Mouse (Mus musculus) left cerebral cortex, postnatal 36 days (tissue): Measurements from ENCODE around the gene Akap13. TPM values are rescaled to one million over a fixed set of nuclear protein-coding genes. Genes with fewer than 3 reads are reported as not detected.
A peak's percentile ranks its signal among the peaks of the same experiment; 100 is the strongest.
"Not testable (repeated sequence)": the region's sequence is repeated elsewhere in the genome, so short reads cannot be mapped to it uniquely, and the experiment has no call there.

Experiments
- DNase-seq, 2 experiments: peaks; one replicate each; pipeline ENCODE4 v3.0.0; 2021 to 2022; ENCODE audit warnings: low spot score in 2 of 2, mixed read lengths in 1 of 2
- intact Hi-C: fragments of 180-260 bp; cut with DNase I; formaldehyde crosslinking; loops from one replicate; pipeline ENCODE4 v1.15.1; 2025
- total RNA-seq, 2 experiments: library from RNA; stranded (reverse); gene quantifications; 2 replicates each; pipeline ENCODE4 v1.2.3; 2021

Akap13 gene
- total RNA-seq, 2 experiments from 2014 or later, result 17.4 to 26.4 TPM

DNA sequence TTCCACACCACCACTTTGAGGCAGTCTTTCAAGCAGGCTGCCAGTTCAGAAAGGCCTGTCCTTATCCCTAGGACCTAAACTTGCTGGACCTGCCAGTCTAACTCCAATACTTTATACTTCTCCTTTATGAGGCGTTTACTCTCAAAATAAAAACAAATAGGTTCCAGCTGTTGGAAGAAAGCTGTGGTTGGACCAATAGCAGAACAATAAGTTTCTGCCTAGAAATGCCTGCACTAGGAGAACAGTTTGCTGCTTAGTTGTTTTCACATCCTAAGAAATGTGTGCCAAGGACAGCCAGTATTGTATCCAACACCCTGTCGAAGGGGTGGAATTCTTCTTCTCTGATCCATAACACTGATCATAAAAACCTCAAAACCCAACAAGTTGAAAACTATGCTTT is 276.6 kb downstream of the Akap13 start:
- intact Hi-C loops, result loop anchor here (10.0 kb wide), 1 partner anchor 167 kb away; no protein-coding TSS in a partner anchor
- no peak for DNase-seq

DNA sequence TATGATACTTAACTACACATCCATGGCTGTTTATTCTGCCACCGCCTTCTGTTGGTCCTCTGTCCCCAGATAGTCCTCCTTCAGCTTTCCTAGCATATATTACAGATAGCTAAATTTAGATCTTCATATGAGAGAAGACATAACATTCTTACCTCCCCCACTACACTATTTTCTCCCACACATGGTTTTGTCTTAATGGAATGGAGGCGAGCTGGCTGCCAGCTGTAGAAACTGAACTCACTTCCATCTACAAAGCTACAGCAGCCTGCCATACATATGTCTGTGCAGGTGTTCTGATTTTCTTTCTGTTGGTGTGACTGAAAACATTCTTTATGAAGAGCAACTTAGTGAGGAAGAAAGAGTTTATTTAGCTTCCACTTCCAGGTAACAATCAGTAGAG is 277.8 kb downstream of the Akap13 start:
- intact Hi-C loops, result loop anchor here (10.0 kb wide), 1 partner anchor 168 kb away; no protein-coding TSS in a partner anchor
- DNase-seq, result no peak

DNA sequence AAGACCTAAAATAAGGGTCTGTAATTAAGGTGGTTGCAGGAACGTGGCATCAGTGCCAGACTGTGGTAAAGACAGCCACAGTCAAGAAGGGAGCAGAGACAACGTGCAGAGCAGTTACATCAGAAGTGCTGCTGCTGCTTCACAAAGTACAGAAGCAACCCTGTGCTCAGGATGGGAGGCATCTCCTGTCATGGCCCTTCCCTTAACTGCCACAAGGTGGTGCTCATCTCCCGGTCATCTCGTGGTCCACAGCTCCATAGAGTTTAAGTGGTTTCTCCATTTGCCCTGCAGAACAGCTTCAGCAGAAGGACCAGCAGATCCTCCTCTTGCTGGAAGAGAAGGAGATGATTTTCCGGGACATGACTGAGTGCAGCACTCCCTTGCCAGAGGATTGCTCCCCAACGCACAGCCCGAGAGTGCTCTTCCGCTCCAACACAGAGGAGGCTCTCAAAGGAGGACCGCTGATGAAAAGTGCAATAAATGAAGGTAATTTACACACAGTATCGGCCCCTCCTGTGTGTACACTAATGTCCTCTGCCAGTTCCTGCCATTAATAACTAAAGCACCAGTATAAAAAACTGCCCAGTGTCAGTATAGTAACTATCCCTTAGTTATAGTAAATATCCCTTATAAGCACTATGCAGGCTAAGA is 283.9 kb downstream of the Akap13 start:
- intact Hi-C loops, result loop anchor here (1.0 to 10.0 kb wide), 2 partner anchors 141 to 174 kb away; no protein-coding TSS in a partner anchor
- DNase-seq, result peak; percentile 54 to 55

DNA sequence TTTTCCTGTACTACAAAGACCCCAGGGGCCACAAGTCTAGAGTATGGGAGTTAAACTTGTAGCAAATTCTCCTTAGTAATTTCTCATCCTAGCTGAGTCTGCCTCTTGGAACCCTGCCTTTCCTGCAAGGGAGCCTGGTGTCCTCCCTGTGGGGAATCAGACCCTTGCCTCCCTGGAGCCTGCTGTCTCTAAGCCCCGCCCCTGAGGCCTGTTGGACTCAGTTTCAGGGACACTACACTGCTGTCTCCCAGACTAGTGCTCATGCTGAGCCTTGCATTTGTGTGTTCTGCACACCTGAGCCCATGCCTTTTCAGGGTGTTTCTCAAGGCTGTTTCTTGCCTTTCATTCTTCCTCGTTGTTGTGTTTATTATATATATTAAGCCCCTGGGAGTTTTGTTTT is 289.2 kb downstream of the Akap13 start:
- no peak for DNase-seq
- intact Hi-C loops, result no loop called here

DNA sequence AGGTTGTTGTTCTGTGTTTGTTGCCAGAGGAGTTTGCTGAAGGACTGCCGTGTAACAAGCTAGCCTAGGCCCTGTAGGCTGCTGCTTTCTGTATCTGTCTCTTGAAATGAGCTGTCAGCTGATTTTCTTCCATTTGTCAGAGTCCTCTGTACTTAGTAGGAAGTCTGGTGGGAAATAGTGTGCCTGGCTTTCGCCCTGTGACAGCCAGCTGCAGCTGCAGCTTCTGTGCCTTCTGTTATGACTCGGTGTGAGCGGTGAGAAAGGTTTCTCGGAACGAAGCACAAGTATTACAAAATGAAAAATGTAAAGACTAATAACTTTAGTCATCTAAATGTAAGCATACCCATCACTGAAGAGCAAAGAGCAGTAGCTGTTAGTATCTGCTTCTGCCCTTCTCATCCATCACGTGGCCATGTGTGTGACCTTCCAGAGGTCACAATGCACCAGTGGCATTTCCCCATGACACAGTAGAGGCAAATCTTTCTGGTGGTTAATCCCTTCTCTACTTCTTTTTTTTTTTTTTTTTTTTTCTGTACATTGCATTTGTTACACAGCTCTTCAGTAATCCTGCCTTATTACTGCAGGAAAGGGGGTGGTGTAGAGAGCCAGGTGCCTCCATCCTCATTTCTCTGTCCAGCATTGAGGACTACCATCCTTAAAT is 289.8 kb downstream of the Akap13 start:
- no peak for DNase-seq
- intact Hi-C loops, result no loop called here

DNA sequence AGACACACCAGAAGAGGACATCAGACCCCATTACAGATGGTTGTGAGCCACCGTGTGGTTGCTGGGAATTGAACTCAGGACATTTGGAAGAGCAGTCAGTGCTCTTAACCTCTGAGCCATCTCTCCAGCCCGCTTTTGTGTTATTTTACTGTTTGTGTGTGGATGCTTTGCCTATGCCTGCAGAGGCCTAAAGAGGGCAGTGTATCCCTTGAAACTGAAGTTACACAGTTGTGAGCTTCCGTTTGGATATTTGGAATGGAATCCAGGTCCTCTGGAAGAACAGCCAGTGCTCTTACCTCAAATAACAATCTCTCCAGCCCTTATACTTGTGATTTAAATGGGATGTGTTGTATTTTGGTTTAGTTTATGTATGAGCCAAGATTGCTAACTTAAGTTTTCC is 290.6 kb downstream of the Akap13 start:
- intact Hi-C loops, DNase-seq: not testable (repeated sequence)

DNA sequence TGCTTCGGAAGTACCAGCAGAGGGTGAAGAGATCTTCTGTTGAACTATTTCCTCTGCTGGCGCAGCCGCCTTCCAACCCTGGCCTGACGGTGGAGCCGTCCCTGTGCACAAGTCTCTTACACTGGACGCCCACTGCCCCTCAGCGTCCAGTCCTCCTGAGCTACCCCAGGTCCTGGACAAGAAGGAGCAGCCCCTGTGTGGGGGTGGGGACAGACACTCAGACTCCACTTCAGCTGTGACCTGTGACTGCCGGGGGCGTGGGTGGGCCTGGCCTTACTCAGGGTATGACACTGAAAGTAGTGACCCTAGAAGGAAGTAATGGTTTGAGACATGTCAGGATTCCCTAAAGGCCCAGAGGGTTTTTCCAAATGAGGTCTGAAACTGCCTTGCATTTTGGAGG is 295.2 kb downstream of the Akap13 start:
- no peak for DNase-seq
- intact Hi-C loops, result loop anchor here (5.0 kb wide), 1 partner anchor 47 kb away; no protein-coding TSS in a partner anchor

DNA sequence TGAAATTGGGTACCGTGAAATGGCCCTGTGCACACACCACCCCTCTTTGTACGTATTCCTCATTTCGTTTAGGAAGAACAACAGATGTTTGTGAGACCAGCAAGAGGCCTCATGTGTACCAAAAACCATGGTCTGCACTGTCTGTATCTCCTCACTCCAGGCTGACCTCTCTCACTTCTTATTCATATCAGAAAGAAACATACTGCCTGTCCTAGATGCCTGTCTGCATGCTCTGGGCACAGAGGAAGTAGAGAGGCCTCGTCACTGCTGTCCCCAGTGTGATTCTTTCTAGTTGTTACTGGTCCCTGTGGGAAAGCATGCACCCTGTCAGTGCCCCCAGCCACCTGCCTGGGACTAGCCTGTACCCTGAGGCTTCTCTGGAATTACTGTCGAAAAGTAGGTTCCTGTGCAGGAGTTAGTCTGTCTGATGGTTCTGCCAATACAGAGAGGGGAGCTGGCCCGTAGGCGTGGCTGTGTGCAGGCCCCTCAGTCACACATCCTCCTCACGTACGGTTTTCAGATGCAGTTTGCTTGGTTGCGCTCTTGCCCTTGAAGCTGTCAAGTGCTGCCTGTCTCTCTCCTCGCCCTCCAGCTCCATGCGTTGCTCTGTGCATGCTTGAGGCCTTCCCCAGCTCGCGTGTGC is 295.9 kb downstream of the Akap13 start:
- no peak for DNase-seq
- intact Hi-C loops, result loop anchor here (5.0 kb wide), 1 partner anchor 46 kb away; no protein-coding TSS in a partner anchor

DNA sequence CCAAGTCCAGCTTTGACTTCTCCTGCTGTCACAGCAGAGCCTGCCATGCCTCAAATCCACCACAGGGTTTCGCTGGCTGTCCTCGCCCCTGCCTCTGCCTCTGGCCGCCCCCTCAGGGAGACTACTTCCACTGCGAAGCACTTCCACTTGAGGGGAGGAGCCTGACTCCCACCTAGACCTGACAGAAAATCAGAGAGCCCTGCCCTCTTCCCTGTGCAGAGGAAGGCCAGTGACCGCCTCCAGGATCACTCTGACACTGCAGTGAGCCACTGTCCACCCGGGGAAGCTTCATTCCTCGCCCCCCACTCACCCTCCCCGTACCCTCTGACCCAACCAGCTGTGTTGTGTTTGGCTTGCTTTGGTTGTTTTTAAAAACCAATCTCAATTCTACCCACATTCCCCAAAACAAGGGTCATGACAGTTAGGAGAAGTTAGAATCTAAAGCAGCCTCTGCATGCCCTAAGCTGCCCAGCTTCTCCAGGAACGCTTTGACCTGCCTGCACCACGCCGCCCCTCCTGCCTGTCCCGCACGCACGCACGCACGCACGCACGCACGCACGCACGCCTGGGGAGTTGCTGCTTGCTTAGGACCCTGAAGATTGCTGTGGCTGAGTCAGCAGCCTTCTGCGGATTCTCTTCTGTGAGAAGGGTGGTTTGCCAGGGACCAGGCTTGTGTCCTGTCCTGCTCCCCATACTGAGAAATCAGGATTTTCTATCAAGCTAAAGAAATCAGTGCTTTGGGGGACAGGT is 297.3 kb downstream of the Akap13 start:
- intact Hi-C loops, result loop anchor here (5.0 kb wide), 1 partner anchor 45 kb away; no protein-coding TSS in a partner anchor
- DNase-seq, result no peak

DNA sequence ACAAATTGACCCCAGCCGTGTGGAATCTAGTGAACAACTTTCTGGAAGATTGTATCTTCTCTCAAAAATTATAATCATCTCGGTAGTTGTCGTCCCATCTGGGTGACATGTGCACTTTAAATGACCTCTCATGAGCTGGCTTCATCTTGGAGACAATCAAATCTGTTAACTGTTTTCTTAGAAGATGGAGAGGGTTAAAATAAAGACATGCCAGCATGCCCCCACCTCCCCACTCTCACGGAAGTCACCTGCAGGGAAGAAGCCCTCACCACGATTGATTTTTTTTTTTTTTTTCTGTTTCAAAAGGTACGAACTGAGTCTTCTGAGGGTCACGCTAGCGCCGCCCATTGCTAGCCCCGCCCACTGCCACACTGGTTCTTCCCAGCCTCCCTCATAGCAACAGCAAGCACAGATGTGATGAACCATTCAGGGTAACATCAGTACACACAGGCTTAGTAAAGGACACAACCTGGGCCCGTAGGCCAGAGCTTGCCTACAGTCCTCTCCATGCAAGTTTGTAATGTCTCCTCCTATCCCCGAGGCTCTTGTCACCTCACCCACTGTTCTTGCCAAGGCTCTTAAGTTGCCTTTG is 298.0 kb downstream of the Akap13 start:
- no peak for DNase-seq
- intact Hi-C loops, result loop anchor here (5.0 kb wide), 1 partner anchor 44 kb away; no protein-coding TSS in a partner anchor

DNA sequence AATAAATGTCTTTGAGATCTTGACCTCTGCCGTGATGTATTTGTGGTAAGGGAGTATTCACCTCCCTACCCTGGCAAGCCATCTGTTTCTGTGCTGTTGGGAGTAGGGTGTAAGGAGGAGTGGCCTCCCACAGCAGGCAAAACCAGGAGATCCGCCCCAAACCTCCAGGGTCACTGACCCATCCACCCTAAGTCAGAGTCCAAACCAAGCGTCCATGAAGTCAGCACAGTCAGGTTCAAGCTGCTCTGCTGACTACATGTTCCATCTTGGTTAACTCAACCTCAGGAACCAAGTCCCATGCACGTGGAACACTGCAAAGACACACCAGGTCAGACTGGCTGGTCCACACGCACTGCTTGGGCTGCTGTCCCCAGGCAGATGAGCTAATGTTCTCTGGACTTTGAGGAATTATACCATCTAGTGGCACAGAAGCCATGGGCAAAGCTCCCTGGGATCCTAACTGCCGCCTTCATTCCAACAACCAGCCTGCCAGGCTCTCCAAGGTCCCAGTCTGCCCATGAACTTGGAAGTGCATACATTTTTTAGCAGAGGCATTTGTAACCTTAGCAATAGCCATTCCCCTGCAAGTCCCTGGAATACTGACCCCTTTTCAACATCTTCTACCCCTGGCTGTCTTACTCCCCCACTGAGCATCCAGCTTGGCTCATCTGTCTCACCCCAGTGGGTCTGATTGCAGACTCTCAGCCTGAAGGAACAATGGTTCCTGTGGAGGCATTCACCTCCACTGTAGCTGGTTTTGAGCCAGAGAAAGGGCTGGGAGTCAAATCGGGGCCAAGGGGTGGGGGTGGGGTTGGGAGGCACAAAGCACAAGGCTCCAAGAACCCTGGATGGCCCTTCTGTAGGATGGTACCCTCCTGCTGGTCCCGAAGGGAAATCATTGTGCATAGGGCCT is 299.5 kb downstream of the Akap13 start:
- DNase-seq, result no peak
- intact Hi-C loops, result loop anchor here (5.0 kb wide), 1 partner anchor 42 kb away; no protein-coding TSS in a partner anchor

DNA sequence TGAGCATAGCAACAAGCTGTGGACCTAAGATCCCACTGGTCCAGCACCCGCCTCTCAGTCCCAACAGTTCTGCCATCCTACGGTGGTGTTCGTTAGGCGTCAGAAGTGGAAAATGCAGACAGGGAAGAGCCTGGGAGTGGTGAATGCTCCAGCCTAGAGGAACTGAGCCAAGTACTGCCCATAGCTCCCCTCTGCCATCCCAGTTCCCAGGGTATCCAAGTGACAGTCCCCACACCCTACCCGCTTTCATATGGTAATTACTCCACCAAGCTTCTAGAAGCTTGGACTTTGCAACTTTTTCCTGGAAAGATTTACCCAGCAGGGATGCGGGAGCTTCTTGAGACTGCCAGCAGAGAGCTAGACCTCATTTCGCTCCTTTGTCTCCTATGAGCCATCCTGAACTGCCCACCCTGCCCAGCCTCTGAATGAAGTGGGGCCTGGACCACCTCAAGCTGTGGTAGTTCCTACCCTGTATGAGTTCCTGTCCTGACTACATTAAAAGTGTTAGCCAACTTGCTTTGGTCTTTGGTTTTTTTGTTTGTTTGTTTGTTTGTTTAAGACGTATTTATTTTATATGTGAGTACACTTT is 300.6 kb downstream of the Akap13 start:
- intact Hi-C loops, result no loop called here
- no peak for DNase-seq

DNA sequence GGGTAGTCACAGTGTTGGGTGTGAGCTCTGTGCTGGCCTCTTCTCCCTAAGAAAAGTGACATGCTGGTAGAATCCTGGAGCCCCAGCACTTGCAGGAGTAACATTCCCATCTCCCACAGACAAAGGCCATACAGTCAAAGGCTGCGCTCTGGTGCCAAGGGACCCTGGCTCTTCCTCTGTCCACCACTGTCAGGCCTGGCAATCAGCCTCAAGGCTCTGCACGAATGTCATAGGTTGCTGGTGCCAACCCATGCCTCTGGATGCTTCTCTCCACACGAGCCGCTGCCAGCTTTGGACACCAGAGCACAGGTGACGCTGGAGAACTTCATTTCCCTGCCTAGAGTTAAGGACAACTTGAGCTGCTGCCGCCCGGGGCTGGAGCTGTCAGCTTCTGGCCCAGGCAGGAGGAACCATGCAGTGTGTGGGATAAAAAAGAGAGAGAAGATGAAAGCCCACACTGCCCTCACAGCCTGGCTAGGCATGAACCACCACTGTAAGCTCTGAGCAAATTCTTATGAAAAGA is 304.7 kb downstream of the Akap13 start:
- intact Hi-C loops, result no loop called here
- DNase-seq, result no peak

DNA sequence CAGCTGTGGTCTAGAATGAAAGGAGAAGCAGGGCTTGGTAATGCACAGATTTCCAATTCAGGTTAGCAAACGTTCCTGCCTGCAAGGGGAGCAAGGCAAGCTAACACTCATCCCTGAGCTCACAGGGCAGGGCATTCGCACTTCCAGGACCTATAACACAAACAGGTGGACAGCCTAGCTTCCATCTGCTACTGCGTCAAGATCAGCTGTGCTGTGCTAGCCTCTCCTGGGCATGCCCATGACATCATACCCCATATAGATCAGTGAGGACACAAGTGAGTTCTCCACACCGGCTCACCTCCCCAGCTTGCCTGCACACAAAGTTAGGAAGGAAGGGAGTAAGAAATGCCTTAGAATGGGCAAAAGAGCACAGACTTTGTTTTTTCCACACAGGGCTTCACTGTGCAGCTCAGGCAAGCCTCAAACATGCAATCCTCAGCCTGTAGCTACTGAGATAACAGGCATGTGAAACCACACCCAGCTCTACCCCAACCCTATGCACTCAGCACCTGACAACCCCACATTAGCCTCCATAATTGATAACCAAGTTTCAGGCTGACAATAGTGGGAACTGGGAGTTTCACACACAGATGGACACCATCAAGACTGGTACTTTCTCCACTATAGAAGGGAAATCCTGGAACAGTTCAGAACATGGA is 305.5 kb downstream of the Akap13 start:
- DNase-seq, result not testable (repeated sequence)
- intact Hi-C loops, result loop anchor here (1.0 kb wide), 1 partner anchor 102 kb away; no protein-coding TSS in a partner anchor

DNA sequence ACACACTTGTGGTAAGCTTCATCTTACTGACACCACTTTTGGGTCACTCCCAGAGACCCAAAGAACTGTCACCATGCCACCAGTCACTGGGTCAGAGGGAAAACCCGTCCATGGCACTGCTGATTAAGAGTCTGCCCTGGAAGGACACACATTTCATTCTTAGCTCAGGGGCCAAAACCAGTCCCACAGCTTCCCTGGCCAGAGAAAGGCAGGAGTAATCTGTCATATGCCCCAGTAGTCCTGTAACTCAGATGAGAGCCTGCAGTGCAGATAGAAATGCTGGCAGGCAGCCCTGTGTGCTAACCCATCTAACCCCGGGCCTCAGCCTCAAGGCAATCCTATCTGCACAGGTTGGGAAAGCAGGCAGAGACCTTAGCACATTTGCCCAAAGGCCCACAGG is 306.9 kb downstream of the Akap13 start:
- not testable (repeated sequence) for DNase-seq

DNA sequence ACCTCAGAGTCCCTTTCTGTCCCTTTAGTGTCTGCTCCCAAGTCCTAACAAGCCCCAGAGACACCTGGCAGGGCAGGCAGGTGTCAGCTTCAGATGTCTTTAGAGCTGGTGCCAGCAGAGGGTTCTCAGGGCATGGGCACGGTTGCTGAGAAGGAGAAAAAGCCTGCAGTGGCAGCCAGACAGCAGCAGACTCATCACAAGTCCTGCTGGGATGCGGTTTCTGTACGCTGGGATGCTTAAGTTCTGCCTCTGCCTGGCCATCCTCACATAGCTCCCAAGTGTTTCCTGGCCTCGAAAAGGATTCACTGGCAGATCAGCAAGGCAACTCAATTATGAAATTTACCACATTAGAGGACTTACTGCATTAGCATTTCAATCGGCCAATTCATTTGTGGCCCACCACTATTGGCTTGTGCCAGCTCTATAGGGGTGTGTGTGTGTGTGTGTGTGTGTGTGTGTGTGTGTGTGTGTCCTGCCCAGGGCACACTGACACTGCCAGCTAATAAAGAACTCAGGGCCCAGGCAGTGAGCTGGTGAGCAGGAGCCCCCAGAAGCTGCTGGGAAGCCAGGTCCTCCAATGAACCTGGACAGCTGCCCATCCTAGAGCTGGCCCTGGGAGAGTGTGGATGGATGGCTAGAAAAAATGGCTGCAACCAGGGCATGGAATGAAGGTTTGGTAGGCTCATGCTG is 311.9 kb downstream of the Akap13 start:
- DNase-seq, intact Hi-C loops: not testable (repeated sequence)

More for the DNA sequence above, 306.9 kb downstream of the Akap13 start:
- intact Hi-C loops, result not testable (repeated sequence)

DNA sequence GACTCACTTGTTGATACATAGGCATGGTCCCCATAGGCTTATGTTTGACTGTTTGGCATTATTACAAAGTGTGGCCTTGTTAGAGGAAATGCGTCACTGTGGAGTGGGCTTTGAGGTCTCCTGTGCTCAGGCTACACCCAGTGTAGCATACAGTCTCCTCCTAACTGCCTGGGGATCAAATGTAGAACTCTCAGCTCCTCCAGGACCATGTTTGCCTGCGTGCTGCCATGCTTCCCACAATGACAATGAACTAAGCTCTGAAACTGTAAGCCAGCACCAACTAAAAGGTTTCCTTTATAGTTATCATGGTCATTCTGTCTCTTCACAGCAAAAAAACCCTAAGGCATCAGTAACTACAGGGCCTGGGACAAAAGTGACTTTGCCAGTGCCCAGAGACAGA is 312.8 kb downstream of the Akap13 start:
- no peak for DNase-seq
- intact Hi-C loops, result no loop called here
